Mouse (Mus musculus) brain, embryonic 18.5 days (tissue): ENCODE measurements around the gene Nexn.
"Not testable (repeated sequence)": the region's sequence is repeated elsewhere in the genome, so short reads cannot be mapped to it uniquely, and the experiment has no call there.

ENCODE experiments used
- DNase-seq: peaks from one replicate; pipeline ENCODE4 v3.0.0-alpha.2; 2012; ENCODE audit warnings: low read depth, low spot score

The Nexn gene

GRCm38 (mm10) chr3:152266036-152266421, at the start of gene Nexn:
Nexn (minus strand) TSS chr3:152266350.
- no peak for DNase-seq

GRCm38 (mm10) chr3:152315613-152316012, 49.5 kb upstream of the Nexn start:
- peak; percentile 8 for DNase-seq

- not testable (repeated sequence) for DNase-seq
These were observed 48.5 kb upstream of the Nexn start for GRCm38 (mm10) chr3:152314666-152315065.

- no peak for DNase-seq
These were observed 43.1 kb upstream of the Nexn start for GRCm38 (mm10) chr3:152309250-152309645.

DNA sequence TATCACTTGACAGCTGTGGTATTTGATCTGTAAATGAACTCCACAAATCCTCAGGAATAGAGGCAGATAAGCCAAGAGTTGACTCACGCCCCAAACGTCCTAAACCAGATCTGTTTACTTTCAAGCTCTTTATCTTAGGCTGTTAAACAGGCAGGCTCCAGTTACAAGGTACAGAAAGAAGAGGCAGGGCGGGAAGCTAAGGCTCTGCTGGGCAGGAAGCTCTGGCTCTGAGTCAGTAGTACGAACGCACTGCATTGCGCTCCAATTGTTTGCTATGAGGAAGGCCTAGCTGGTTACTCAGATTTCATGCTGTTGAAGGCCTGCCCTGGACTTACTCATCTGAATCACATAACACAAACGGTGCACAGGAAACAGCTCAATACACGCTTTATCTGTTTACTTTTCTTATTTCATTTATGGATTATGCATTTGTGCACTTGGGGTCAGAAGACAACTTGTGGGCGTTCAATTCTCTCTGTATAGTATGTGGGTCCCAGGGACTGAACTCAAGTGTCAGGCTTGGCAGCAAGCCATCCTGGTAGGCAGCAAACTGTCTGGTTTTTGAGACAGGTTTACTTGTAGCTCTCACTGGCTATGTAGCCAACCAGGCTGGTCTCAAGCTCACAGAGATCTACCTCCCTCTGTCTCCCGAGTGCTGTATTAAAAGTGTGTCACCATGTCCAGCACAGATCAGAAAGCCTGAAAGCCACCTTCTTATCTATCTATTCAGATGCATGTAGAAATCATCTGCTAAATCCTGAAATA, 42.5 kb upstream of the Nexn start:
- DNase-seq, result no peak

- no peak for DNase-seq
These were observed 39.8 kb upstream of the Nexn start for GRCm38 (mm10) chr3:152305971-152306370.

GRCm38 (mm10) chr3:152305080-152305479, 38.9 kb upstream of the Nexn start:
- no peak for DNase-seq

DNA sequence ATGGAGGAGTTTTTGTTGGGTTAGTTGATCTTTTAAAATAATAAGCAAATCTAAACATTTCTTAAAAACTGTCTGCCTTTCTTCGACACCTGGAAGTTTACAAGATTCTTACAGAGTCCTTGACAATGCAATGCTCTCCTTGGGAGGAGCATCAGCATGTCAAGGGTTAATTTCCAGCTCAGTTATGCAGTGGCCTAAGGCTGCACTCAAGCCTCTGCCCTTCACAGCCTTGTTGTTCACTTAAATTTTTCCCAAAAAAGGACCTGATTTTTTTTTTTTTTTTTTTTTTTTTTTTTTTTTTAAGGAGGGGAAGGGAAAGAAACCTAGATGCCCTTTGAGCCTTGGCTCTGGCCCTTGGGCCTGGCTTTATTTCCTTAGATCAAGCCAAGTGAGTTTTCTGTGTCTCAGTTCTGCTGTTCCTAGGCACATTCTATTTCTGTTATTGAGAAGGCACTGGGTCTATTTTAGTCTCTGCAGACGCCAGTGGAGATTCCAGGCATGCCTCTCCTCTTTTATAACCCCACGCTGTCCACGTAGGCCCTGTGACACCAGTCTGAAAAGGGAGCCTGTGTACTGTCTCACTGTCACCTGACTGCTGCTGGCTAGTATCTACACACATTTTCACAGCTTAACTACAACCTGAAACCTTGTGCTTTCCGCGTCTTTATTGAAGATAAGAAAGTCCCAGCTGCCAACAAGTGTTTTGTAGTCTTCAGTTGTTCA, 38.1 kb upstream of the Nexn start:
- no peak for DNase-seq

DNA sequence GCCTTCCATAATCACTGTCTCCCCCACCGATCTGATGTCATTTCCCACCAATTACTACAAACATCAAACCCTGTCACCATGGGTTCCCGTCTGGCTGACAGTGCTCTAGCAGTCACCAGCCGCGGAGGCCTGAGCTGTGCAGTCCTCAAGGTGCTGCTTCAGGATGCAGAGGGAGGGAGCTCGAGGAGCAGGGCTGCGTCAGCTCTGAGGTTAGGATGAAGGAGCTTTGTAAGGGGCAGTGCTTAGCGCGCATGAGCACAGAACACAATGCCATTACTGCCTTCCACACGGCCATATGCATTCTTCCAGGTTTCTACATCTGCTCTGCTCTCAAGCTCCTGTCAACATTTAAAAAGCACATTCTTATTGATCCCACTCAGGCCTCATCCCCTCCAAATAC, 36.8 kb upstream of the Nexn start:
- DNase-seq, result no peak

DNA sequence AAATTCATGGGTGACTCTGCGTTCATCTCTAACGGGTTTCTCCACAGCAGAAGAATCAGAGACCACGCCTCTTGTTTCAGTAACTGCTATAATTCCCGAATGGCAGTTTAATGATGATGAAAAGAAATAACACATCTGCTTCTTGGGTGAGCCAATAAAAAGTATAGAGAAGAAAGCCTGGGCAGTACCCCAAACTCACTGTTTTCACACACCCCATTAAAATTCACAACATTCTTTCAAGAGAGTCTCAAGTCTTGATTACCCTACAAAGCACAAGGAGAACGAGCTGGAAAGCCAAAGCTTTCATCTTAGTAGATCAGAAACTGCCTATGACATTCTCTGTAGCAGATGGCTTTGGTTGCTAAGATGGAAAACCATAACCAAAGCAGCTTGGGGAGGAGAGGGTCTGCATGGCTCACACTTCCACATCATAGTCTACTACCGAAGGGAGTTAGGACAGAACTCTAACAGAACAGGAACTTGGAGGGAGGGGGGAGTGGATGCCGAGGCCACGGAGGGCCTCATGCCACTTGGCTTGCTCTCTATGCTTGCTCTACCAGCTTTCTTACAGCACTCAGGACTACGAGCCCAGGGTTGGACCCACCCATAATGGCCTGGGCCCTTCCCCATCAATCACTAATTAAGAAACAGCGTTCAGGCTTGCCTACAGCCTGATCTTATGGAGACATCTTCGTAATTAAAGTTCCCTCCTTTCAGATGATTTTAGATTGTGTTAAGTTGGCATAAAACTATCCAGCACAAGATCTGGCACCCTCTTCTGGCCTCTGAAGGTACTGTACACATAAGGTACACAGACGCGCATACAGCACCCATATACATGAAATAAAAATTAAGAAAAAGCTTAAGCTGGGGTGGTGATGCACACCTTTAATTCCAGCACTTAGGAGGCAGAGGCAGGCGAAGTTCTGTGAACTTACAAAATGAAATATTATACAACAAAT, 34.5 kb upstream of the Nexn start:
- DNase-seq, result no peak

DNA sequence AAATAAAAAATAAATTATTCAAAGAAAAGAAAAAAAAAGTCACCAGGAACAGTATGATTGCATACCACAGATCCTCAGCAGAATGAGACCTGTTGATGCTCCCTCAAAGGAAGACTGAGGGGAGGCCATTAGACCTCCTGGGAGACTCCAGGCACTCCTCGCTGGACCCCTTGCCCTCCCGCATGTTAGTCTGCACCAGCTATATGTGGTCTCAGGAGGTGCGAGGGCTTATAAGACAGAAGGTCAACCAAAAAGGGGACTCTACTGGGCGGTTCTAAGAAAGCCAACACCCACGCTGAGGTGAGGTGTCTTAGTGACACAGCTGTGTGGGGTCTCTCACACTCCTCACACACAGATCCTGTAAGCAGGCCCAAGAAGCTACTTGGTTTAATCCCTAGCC, 29.7 kb upstream of the Nexn start:
- no peak for DNase-seq

- no peak for DNase-seq
These were observed 28.2 kb upstream of the Nexn start for GRCm38 (mm10) chr3:152294400-152294799.

DNA sequence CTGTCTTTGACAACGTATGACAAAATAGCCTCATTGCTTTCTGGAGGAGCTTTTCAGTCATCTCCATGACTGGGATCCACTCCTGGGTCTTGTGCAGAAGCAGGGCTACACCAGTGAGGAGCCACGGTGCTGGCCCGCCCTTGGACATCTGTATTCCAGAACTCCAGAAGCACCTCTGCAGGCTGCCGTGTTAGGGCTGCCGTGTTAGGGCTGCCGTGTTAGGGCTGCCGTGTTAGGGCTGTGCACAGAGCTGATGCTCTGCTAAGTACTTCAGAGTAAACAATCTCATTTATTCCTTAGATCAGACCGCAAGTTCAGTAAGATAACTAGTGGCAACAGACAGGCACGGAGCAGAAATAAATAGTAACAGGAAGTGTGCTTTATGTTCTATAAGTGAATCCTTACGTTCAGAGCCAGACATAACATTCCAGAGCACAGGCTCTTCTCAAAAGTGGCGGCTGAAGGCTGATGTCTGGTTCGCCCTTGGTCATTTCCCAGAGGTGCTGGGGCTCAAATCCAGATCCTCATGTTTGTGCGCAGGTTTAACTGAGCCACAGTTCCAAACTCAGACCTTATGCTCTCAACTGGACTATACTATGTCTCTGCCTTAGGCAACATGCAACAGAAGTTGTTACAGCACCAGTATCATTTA, 27.5 kb upstream of the Nexn start:
- no peak for DNase-seq

GRCm38 (mm10) chr3:152291895-152292294, 25.7 kb upstream of the Nexn start:
- DNase-seq, result no peak

GRCm38 (mm10) chr3:152290175-152290798, 24.1 kb upstream of the Nexn start:
- DNase-seq, result no peak

GRCm38 (mm10) chr3:152288740-152289139, 22.6 kb upstream of the Nexn start:
- no peak for DNase-seq

DNA sequence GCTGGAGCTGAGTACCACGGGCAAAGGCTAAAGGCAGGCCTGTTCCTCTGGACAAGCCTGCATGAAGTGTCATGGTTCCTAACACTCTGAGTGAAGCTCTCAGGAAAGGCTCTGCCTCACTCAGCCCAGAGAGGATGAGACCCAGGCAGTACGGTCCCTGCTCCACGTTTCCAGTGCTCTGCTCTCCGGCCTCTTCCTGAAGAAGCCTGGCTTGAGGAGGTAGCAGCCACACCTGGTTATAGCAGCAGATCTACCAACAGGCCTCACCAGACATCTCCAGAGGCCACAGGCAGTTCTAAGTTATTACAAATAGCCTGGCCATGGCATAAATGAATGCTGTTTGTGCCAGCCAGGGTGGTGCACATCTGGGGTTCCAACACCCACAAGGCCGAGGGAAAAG, 22.1 kb upstream of the Nexn start:
- DNase-seq, result no peak

DNA sequence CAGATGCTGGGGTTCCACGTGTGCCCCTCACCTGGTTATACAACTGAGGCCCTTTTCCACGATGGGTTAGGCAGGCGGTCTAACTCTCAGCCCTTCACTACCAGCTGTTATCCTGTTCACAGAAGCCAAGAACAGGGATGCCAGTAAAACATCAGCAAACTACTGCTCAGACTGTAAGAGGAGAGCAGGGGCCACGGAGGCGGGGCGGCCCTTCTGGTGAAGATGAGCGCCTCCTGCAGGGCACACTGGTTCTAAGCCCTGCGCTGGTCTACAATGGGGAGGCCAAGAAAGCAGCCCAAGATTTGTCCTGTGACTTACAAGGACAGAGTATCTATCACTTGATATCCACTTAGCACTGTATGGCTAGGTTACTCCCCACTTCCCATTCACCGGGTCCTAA, 21.7 kb upstream of the Nexn start:
- DNase-seq, result no peak

- no peak for DNase-seq
These were observed 18.6 kb upstream of the Nexn start for GRCm38 (mm10) chr3:152284759-152285158.

GRCm38 (mm10) chr3:152284306-152284705, 18.2 kb upstream of the Nexn start:
- no peak for DNase-seq

- DNase-seq, result no peak
These were observed 16.0 kb upstream of the Nexn start for GRCm38 (mm10) chr3:152282126-152282525.
